Mouse (Mus musculus): Measurements from ENCODE around the gene Gck.

- TF ChIP-seq POLR2A (IDR thresholded peaks at IDR 0.05; ENCODE audit: insufficient read depth, low read length) = no peak
- TF ChIP-seq CTCF (IDR thresholded peaks at IDR 0.05; ENCODE audit: low read depth, low read length) = no peak
- no peak for TF ChIP-seq EP300 (IDR thresholded peaks at IDR 0.05; ENCODE audit: insufficient read depth, low read depth, low read length)
Measured at GRCm38 (mm10) chr11:5870069-5870468, 79.8 kb downstream of the Gck start.

Data from ES-Bruce4 (cell line).